Mouse (Mus musculus): Measurements from ENCODE around the gene Btg1. TPM values are rescaled to one million over a fixed set of nuclear protein-coding genes. Genes with fewer than 3 reads are reported as not detected.
A peak's percentile ranks its signal among the peaks of the same experiment; 100 is the strongest.

Gene Btg1
- polyA plus RNA-seq, 1 experiment from 2014 or later: 63.0 TPM

DNA sequence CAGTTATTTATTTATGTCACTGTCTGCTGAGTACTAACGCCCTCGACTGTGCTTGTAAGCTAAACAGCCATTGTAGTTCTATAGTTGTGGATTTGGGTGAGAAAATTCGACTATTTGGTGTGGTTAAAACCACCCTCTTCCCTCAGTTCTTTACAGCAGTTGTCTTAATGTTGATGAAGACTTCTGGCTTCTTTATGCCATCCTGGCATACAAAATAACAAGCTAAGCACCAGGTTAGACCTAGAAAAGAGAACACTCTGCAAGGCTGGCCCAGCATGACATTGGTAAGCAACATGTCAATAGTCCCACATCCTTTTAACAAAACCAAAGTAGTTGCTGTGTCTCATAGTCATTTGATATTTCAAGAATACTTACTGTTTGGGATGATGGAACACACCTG is 14.5 kb upstream of the Btg1 start:
- DNase-seq (ENCODE audit: low spot score): no peak
- no peak overlapping the region for H3K4me3 ChIP-seq (ENCODE audit: low read depth, low read length)
- 72% methylated on average over 3 of the region's 3 CpGs for WGBS
- H3K4me2 ChIP-seq (ENCODE audit: low read depth): no peak overlapping the region
- H3K9me3 ChIP-seq (ENCODE audit: control insufficient read depth, low read length): no peaks in the 10 kb centered on the region
- no peaks in the 10 kb centered on the region for H3K4me1 ChIP-seq (ENCODE audit: control insufficient read depth, insufficient read depth, low read length)
- no peak overlapping the region for H3K9ac ChIP-seq (ENCODE audit: low read length)
- no peak for ATAC-seq (ENCODE audit: insufficient read depth, low FRiP score, low TSS enrichment)
- no peaks in the 10 kb centered on the region for H3K27me3 ChIP-seq (ENCODE audit: control insufficient read depth, insufficient read depth, low read length)
- no peaks in the 10 kb centered on the region for H3K36me3 ChIP-seq (ENCODE audit: control insufficient read depth, insufficient read depth, low read length)
- no peak overlapping the region for H3K27ac ChIP-seq (ENCODE audit: low read depth, low read length)

DNA sequence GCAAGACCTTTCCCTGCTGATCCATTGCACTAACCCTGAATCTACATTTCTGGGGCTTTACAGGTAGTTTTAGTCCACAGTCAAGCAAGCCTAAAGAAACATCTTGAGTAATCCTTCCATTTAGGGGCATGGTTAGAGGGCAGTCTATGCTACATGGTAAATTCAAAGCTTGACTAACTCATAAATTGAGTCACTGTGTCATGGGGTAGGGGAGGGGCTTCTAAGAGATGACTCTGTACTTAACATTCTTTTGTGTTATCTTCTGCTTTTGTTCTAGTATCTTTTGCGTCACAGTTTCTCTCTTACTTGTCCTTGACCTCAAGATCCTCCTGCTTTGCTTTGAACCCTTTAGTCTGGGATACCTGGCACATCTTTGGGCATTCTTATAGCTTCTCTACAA is 11.6 kb upstream of the Btg1 start:
- Histone ChIP-seq H3K9me3 (ENCODE audit: control insufficient read depth, low read length) (no peaks in the 10 kb centered on the region), H3K27me3 (ENCODE audit: control insufficient read depth, insufficient read depth, low read length) (no peaks in the 10 kb centered on the region), H3K9ac (ENCODE audit: low read length) (no peak overlapping the region), H3K27ac (ENCODE audit: low read depth, low read length) (no peak overlapping the region), H3K4me2 (ENCODE audit: low read depth) (no peak overlapping the region), H3K4me1 (ENCODE audit: control insufficient read depth, insufficient read depth, low read length) (no peaks in the 10 kb centered on the region), H3K4me3 (ENCODE audit: low read depth, low read length) (no peak overlapping the region), H3K36me3 (ENCODE audit: control insufficient read depth, insufficient read depth, low read length) (no peaks in the 10 kb centered on the region)
- ATAC-seq (ENCODE audit: insufficient read depth, low FRiP score, low TSS enrichment) (no peak), DNase-seq (ENCODE audit: low spot score) (no peak)
- 89% methylated on average over 1 of the region's 1 CpGs for WGBS

DNA sequence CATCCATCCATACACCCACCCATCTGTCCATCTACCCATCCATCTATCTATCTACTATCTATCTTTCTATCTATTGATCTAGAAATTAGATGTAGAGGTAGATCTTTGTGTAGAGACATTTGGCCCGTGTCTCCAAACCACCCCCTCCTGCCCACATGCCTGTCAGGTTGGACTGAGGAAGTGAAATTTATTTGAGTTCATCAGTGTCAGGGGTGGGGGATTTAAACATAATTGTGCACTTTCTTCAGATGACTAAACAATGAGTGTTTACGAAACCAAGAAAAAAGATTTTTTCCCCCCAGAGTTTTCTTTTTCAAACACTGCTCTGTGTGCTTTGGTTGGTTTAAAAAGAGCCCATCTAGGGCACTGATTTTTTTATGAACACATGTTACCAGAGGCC is 10.9 kb upstream of the Btg1 start:
- no peak for ATAC-seq (ENCODE audit: insufficient read depth, low FRiP score, low TSS enrichment)
- H3K27ac ChIP-seq (ENCODE audit: low read depth, low read length): no peak overlapping the region
- H3K4me1 ChIP-seq (ENCODE audit: control insufficient read depth, insufficient read depth, low read length): no peaks in the 10 kb centered on the region
- H3K27me3 ChIP-seq (ENCODE audit: control insufficient read depth, insufficient read depth, low read length): no peaks in the 10 kb centered on the region
- H3K36me3 ChIP-seq (ENCODE audit: control insufficient read depth, insufficient read depth, low read length): no peaks in the 10 kb centered on the region
- H3K9ac ChIP-seq (ENCODE audit: low read length): no peak overlapping the region
- no peak for DNase-seq (ENCODE audit: low spot score)
- no peaks in the 10 kb centered on the region for H3K9me3 ChIP-seq (ENCODE audit: control insufficient read depth, low read length)
- 77% methylated on average over 2 of the region's 2 CpGs for WGBS
- H3K4me3 ChIP-seq (ENCODE audit: low read depth, low read length): no peak overlapping the region
- H3K4me2 ChIP-seq (ENCODE audit: low read depth): no peak overlapping the region

DNA sequence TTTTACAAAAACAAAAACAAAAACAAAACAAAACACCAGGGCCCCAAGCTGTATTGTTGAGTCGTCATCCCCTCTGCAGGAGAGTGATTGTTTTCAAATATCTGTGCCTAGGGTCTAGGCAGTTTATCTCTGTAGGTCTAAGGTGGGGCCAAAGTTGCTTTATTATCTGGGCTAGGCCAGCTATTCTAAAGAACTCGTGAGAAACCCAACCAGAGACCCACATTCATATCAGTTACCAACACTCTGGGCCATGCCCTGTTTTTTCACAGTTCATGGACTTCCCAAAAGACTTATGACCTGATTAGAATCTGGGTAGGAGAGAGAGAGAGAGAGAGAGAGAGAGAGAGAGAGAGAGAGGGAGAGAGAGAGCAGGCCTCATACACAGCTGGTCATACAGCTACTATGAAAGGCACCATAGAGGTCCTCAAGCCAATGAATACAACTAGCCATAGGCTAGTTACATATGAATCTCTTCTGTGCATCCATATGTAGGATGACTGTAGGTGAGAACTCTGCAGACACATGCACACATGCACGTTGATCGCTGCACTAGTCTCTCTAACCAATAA is 9.1 kb upstream of the Btg1 start:
- 89% methylated on average over 4 of the region's 4 CpGs for WGBS
- Histone ChIP-seq H3K4me1 (ENCODE audit: control insufficient read depth, insufficient read depth, low read length) (no peaks in the 10 kb centered on the region), H3K27me3 (ENCODE audit: control insufficient read depth, insufficient read depth, low read length) (no peaks in the 10 kb centered on the region), H3K36me3 (ENCODE audit: control insufficient read depth, insufficient read depth, low read length) (no peaks in the 10 kb centered on the region), H3K4me2 (ENCODE audit: low read depth) (no peak overlapping the region), H3K9ac (ENCODE audit: low read length) (no peak overlapping the region), H3K4me3 (ENCODE audit: low read depth, low read length) (no peak overlapping the region), H3K9me3 (ENCODE audit: control insufficient read depth, low read length) (no peaks in the 10 kb centered on the region), H3K27ac (ENCODE audit: low read depth, low read length) (no peak overlapping the region)
- no peak for DNase-seq (ENCODE audit: low spot score)
- ATAC-seq (ENCODE audit: insufficient read depth, low FRiP score, low TSS enrichment): no peak

DNA sequence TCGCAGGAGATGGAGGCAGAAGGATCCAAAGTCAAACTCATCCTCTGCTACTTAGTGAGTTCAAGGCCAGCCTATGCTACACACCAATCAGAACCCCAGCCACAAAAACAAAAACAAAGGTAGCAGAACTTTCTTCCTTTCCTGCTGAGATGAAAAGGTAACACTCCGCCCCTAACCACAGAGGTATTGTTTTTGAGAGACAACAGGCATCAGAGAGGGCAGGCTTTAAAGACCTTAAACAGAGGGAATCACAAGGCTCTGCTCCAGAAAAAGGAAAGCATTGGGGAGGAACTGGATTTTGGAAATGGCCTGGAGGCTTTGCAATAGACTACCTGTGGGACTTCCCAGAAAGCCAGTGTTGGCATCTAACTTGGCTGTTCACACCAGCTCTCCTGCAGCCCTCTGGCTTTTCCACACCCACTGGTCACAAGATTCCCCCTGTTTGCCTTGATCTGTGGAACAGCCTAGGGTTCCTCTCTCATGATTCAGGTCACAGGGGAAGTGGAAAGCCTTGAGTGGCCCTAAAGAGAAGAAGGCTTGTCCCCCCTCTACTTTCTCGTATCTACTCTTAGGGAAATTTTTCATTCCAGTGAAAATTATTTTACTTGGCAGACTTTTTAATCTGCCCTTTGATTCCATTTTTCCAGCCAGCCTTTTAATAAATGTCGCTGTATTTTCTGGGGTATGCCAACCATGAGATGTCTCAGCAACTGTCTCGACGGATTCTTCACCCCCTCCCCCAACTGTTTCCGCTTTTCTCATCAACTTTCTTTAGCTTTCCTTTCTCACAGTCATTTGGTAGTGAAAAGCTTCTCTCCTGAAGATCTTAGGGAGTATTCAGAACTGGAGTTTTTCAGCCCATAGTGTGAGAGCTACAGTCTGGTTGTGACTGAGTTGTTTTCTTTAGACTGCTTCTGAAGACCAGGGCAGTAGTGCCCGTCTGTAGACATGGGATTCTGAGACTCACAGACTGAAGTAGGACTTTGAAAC is 7.2 kb upstream of the Btg1 start:
- WGBS: 87% methylated on average over 8 of the region's 8 CpGs
- DNase-seq (ENCODE audit: low spot score): no peak

DNA sequence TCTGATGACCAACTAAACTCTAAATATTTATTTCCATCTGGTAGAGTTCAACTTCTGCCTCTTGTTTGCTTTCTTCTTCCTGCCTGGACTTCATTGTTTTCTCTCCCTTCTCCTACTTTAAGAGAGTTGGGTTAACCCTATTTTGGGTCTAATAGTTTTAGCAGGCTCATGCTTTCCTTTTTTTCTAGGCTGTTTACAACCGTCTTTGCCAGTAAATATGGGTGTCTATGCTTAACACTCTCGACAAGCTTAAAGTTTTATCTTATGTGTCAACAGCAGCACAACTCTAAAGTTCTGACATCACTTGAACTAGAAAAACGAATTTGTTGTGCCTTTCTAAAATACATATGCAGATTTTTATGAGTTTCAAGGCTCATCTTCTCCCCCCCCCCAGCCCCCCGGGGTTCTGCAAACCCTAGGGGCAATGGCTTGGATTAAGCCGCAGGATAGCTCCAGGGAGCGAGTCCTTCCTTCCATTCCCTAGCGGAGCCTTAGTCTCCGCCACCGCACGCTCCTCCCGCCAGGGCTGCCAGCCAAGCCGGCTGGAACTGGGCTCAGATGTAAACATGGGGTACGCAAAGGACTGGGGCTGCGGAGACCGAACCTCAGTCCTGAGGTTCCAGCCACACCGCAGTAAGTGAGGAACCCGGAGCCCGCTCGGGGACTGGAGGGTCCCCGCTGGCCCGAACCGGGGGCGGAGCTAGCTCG is 651 bp upstream of the Btg1 start:
- H3K27me3 ChIP-seq (ENCODE audit: control insufficient read depth, insufficient read depth, low read length): no peaks in the 10 kb centered on the region
- WGBS: 2% methylated on average over 17 of the region's 24 CpGs
- H3K4me3 ChIP-seq (ENCODE audit: low read depth, low read length): peak overlapping the region; percentile 99
- no peaks in the 10 kb centered on the region; the same call in 1 of the 2 replicates for H3K4me1 ChIP-seq (ENCODE audit: control insufficient read depth, insufficient read depth, low read length)
- peaks cover 2% of the 10 kb centered on the region; the same call in 1 of the 2 replicates for H3K36me3 ChIP-seq (ENCODE audit: control insufficient read depth, insufficient read depth, low read length)
- H3K9ac ChIP-seq (ENCODE audit: low read length): peak overlapping the region; percentile 71
- no peak for ATAC-seq (ENCODE audit: insufficient read depth, low FRiP score, low TSS enrichment)
- H3K27ac ChIP-seq (ENCODE audit: low read depth, low read length): no peak overlapping the region
- DNase-seq (ENCODE audit: low spot score): no peak
- peak overlapping the region; percentile 51 for H3K4me2 ChIP-seq (ENCODE audit: low read depth)
- no peaks in the 10 kb centered on the region for H3K9me3 ChIP-seq (ENCODE audit: control insufficient read depth, low read length)

More for the DNA sequence above, 7.2 kb upstream of the Btg1 start:
- no peak overlapping the region for H3K27ac ChIP-seq (ENCODE audit: low read depth, low read length)
- H3K4me2 ChIP-seq (ENCODE audit: low read depth): no peak overlapping the region
- no peak for ATAC-seq (ENCODE audit: insufficient read depth, low FRiP score, low TSS enrichment)
- H3K4me3 ChIP-seq (ENCODE audit: low read depth, low read length): no peak overlapping the region
- H3K27me3 ChIP-seq (ENCODE audit: control insufficient read depth, insufficient read depth, low read length): no peaks in the 10 kb centered on the region
- no peaks in the 10 kb centered on the region for H3K4me1 ChIP-seq (ENCODE audit: control insufficient read depth, insufficient read depth, low read length)
- no peak overlapping the region for H3K9ac ChIP-seq (ENCODE audit: low read length)
- no peaks in the 10 kb centered on the region for H3K9me3 ChIP-seq (ENCODE audit: control insufficient read depth, low read length)
- H3K36me3 ChIP-seq (ENCODE audit: control insufficient read depth, insufficient read depth, low read length): no peaks in the 10 kb centered on the region

DNA sequence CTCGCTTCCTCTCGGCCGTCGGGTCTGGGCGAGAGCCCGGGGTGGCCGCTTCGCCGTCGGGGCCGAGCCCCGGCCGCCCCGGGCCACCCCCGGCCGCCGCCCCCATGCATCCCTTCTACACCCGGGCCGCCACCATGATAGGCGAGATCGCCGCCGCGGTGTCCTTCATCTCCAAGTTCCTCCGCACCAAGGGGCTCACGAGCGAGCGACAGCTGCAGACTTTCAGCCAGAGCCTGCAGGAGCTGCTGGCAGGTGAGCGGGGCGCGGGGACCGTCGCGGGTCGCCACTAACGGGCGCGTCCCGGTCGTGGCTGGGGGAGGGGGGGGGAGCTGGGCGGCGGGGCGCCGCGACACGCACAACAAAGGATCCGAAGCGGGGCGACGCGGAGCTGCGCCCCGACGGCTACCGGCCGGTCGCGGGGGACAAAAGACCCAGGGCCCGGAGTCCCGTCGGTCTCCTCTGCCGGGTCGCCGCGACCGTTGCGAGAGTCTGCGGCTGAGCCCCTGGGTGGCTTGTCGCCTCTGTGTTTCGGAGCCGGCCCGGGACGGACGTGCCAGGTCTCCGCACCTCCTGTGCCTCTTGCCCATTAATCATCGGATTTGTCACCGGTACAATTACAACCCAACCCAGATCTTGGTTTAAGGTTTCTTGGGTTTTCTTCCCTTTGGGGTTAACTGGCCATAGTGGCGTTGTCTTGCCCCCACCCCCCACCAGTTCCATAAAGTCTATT is 580 bp downstream of the Btg1 start:
- ATAC-seq (ENCODE audit: insufficient read depth, low FRiP score, low TSS enrichment) (peak; percentile 32), DNase-seq (ENCODE audit: low spot score) (peak; percentile 57)
- H3K9me3 ChIP-seq (ENCODE audit: control insufficient read depth, low read length): no peaks in the 10 kb centered on the region
- peak overlapping the region; percentile 95 for H3K27ac ChIP-seq (ENCODE audit: low read depth, low read length)
- peaks cover 10% of the 10 kb centered on the region; the same call in 1 of the 2 replicates for H3K4me1 ChIP-seq (ENCODE audit: control insufficient read depth, insufficient read depth, low read length)
- peak overlapping the region; percentile 99 for H3K9ac ChIP-seq (ENCODE audit: low read length)
- H3K4me3 ChIP-seq (ENCODE audit: low read depth, low read length): peak overlapping the region; percentile 99
- 0% methylated on average over 72 of the region's 78 CpGs for WGBS
- peaks cover 2% of the 10 kb centered on the region; the same call in 1 of the 2 replicates for H3K36me3 ChIP-seq (ENCODE audit: control insufficient read depth, insufficient read depth, low read length)
- H3K4me2 ChIP-seq (ENCODE audit: low read depth): peak overlapping the region; percentile 37
- H3K27me3 ChIP-seq (ENCODE audit: control insufficient read depth, insufficient read depth, low read length): no peaks in the 10 kb centered on the region

DNA sequence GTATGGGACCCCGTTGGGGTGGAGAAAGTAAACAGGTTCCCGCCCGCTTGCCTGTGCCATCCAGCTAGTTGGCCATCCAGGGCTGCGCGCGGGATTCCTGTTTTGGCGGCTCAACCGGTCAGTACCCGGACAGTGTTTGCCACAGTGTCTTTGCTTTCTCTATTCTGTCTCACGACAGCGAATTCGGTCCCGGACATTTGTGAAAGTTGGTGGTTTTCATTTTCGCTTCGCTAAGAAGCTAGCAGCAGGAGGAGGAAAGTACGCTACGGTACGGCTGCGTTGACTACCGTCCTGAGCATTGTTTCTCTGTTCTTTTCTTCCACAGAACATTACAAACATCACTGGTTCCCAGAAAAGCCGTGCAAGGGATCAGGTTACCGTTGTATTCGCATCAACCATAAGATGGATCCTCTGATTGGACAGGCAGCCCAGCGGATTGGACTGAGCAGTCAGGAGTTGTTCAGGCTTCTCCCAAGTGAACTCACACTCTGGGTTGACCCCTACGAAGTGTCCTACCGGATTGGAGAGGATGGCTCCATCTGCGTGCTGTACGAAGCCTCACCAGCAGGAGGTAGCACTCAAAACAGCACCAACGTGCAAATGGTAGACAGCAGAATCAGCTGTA is 1.3 kb downstream of the Btg1 start:
- 0% methylated on average over 29 of the region's 29 CpGs for WGBS
- Histone ChIP-seq H3K4me2 (ENCODE audit: low read depth) (peak overlapping the region; percentile 37), H3K27me3 (ENCODE audit: control insufficient read depth, insufficient read depth, low read length) (no peaks in the 10 kb centered on the region), H3K36me3 (ENCODE audit: control insufficient read depth, insufficient read depth, low read length) (peaks cover 2% of the 10 kb centered on the region; the same call in 1 of the 2 replicates), H3K4me3 (ENCODE audit: low read depth, low read length) (peak overlapping the region; percentile 99), H3K27ac (ENCODE audit: low read depth, low read length) (peak overlapping the region; percentile 95), H3K9ac (ENCODE audit: low read length) (peak overlapping the region; percentile 99), H3K9me3 (ENCODE audit: control insufficient read depth, low read length) (no peaks in the 10 kb centered on the region), H3K4me1 (ENCODE audit: control insufficient read depth, insufficient read depth, low read length) (peaks cover 15% of the 10 kb centered on the region; the same call in 1 of the 2 replicates)
- DNase-seq (ENCODE audit: low spot score) (peak; percentile 71), ATAC-seq (ENCODE audit: insufficient read depth, low FRiP score, low TSS enrichment) (peak; percentile 6)
